Mouse (Mus musculus): ENCODE results near the gene Olfr194. TPM values are rescaled to one million over a fixed set of nuclear protein-coding genes. Genes with fewer than 3 reads are reported as not detected.
"Not testable (repeated sequence)": the region's sequence is repeated elsewhere in the genome, so short reads cannot be mapped to it uniquely, and the experiment has no call there.

Gene Olfr194
- polyA plus RNA-seq, 1 experiment from 2014 or later = not detected

GRCm38 (mm10) chr16:59089722-59090121, 31.1 kb downstream of the Olfr194 start, which contains the start of gene Olfr191:
Olfr191 (minus strand) TSS chr16:59089822.
- H3K27ac ChIP-seq (ENCODE audit: low read depth, low read length); DNase-seq (ENCODE audit: low spot score); H3K9ac ChIP-seq (ENCODE audit: low read length); H3K4me2 ChIP-seq (ENCODE audit: low read depth); H3K9me3 ChIP-seq (ENCODE audit: control insufficient read depth, low read length); H3K4me1 ChIP-seq (ENCODE audit: control insufficient read depth, insufficient read depth, low read length); H3K36me3 ChIP-seq (ENCODE audit: control insufficient read depth, insufficient read depth, low read length); ATAC-seq (ENCODE audit: insufficient read depth, low FRiP score, low TSS enrichment); H3K4me3 ChIP-seq (ENCODE audit: low read depth, low read length); H3K27me3 ChIP-seq (ENCODE audit: control insufficient read depth, insufficient read depth, low read length): not testable (repeated sequence)
- WGBS = 50% methylated on average over 1 of the region's 1 CpGs

GRCm38 (mm10) chr16:59081113-59081512, 39.8 kb downstream of the Olfr194 start:
- H3K36me3 ChIP-seq (ENCODE audit: control insufficient read depth, insufficient read depth, low read length); H3K27me3 ChIP-seq (ENCODE audit: control insufficient read depth, insufficient read depth, low read length); H3K9ac ChIP-seq (ENCODE audit: low read length); ATAC-seq (ENCODE audit: insufficient read depth, low FRiP score, low TSS enrichment); H3K4me3 ChIP-seq (ENCODE audit: low read depth, low read length); DNase-seq (ENCODE audit: low spot score); H3K27ac ChIP-seq (ENCODE audit: low read depth, low read length); H3K9me3 ChIP-seq (ENCODE audit: control insufficient read depth, low read length); H3K4me2 ChIP-seq (ENCODE audit: low read depth); H3K4me1 ChIP-seq (ENCODE audit: control insufficient read depth, insufficient read depth, low read length): not testable (repeated sequence)
- WGBS = 81% methylated on average over 2 of the region's 2 CpGs

GRCm38 (mm10) chr16:59077905-59078304, 43.0 kb downstream of the Olfr194 start, which contains the start of gene Olfr190:
Olfr190 (minus strand) TSS chr16:59078005.
- 88% methylated on average over 5 of the region's 5 CpGs for WGBS
- H3K9me3 ChIP-seq (ENCODE audit: control insufficient read depth, low read length) = no peaks in the 10 kb centered on the region
- no peak within 1 kb of the TSS for H3K27ac ChIP-seq (ENCODE audit: low read depth, low read length)
- no peak within 1 kb of the TSS for H3K9ac ChIP-seq (ENCODE audit: low read length)
- no peaks in the 10 kb centered on the region for H3K4me1 ChIP-seq (ENCODE audit: control insufficient read depth, insufficient read depth, low read length)
- no peaks in the 10 kb centered on the region for H3K27me3 ChIP-seq (ENCODE audit: control insufficient read depth, insufficient read depth, low read length)
- H3K4me2 ChIP-seq (ENCODE audit: low read depth) = no peak within 1 kb of the TSS
- H3K36me3 ChIP-seq (ENCODE audit: control insufficient read depth, insufficient read depth, low read length) = no peaks in the 10 kb centered on the region
- DNase-seq (ENCODE audit: low spot score) = no peak
- no peak within 1 kb of the TSS for H3K4me3 ChIP-seq (ENCODE audit: low read depth, low read length)
- no peak for ATAC-seq (ENCODE audit: insufficient read depth, low FRiP score, low TSS enrichment)

- no peaks in the 10 kb centered on the region for H3K36me3 ChIP-seq (ENCODE audit: control insufficient read depth, insufficient read depth, low read length)
- no peaks in the 10 kb centered on the region for H3K27me3 ChIP-seq (ENCODE audit: control insufficient read depth, insufficient read depth, low read length)
- no peak overlapping the region for H3K27ac ChIP-seq (ENCODE audit: low read depth, low read length)
- H3K9me3 ChIP-seq (ENCODE audit: control insufficient read depth, low read length) = no peaks in the 10 kb centered on the region
- ATAC-seq (ENCODE audit: insufficient read depth, low FRiP score, low TSS enrichment) = no peak
- no peak overlapping the region for H3K9ac ChIP-seq (ENCODE audit: low read length)
- H3K4me1 ChIP-seq (ENCODE audit: control insufficient read depth, insufficient read depth, low read length) = no peaks in the 10 kb centered on the region
- 86% methylated on average over 1 of the region's 1 CpGs for WGBS
- DNase-seq (ENCODE audit: low spot score) = no peak
- H3K4me2 ChIP-seq (ENCODE audit: low read depth) = no peak overlapping the region
- H3K4me3 ChIP-seq (ENCODE audit: low read depth, low read length) = no peak overlapping the region
Observed at GRCm38 (mm10) chr16:59073520-59073919, 47.3 kb downstream of the Olfr194 start.

- DNase-seq (ENCODE audit: low spot score) (no peak), ATAC-seq (ENCODE audit: insufficient read depth, low FRiP score, low TSS enrichment) (no peak)
- Histone ChIP-seq H3K4me2 (ENCODE audit: low read depth) (no peak overlapping the region), H3K4me3 (ENCODE audit: low read depth, low read length) (no peak overlapping the region), H3K9ac (ENCODE audit: low read length) (no peak overlapping the region), H3K9me3 (ENCODE audit: control insufficient read depth, low read length) (no peaks in the 10 kb centered on the region), H3K4me1 (ENCODE audit: control insufficient read depth, insufficient read depth, low read length) (no peaks in the 10 kb centered on the region), H3K36me3 (ENCODE audit: control insufficient read depth, insufficient read depth, low read length) (no peaks in the 10 kb centered on the region), H3K27me3 (ENCODE audit: control insufficient read depth, insufficient read depth, low read length) (no peaks in the 10 kb centered on the region), H3K27ac (ENCODE audit: low read depth, low read length) (no peak overlapping the region)
Observed at GRCm38 (mm10) chr16:59071755-59072154, 49.1 kb downstream of the Olfr194 start.

Other genes with a start within 250 kb of the Olfr194 start
- not detected in 2 replicates for gene Olfr177, start 246.3 kb downstream of the Olfr194 start, polyA plus RNA-seq (2014; fragmentation: Nextera tagmentation; extraction: Ambion mirVana)
- gene Olfr178, start 229.0 kb downstream of the Olfr194 start, polyA plus RNA-seq (2014; fragmentation: Nextera tagmentation; extraction: Ambion mirVana) = not detected in 2 replicates
- not detected in 2 replicates for gene Olfr181, start 192.3 kb downstream of the Olfr194 start, polyA plus RNA-seq (2014; fragmentation: Nextera tagmentation; extraction: Ambion mirVana)
- gene Olfr180, start 191.7 kb downstream of the Olfr194 start, polyA plus RNA-seq (2014; fragmentation: Nextera tagmentation; extraction: Ambion mirVana) = not detected in 2 replicates
- gene Olfr183, start 125.7 kb downstream of the Olfr194 start, polyA plus RNA-seq (2014; fragmentation: Nextera tagmentation; extraction: Ambion mirVana) = not detected in 2 replicates
- gene Olfr186, start 90.8 kb downstream of the Olfr194 start, polyA plus RNA-seq (2014; fragmentation: Nextera tagmentation; extraction: Ambion mirVana) = not detected in 2 replicates
- gene Olfr187, start 81.3 kb downstream of the Olfr194 start, polyA plus RNA-seq (2014; fragmentation: Nextera tagmentation; extraction: Ambion mirVana) = not detected in 2 replicates
- not detected in 2 replicates for gene Olfr190, start 43.1 kb downstream of the Olfr194 start, polyA plus RNA-seq (2014; fragmentation: Nextera tagmentation; extraction: Ambion mirVana)
- not detected in 2 replicates for gene Olfr191, start 31.2 kb downstream of the Olfr194 start, polyA plus RNA-seq (2014; fragmentation: Nextera tagmentation; extraction: Ambion mirVana)
- gene Olfr193, start 9.2 kb downstream of the Olfr194 start, polyA plus RNA-seq (2014; fragmentation: Nextera tagmentation; extraction: Ambion mirVana) = not detected in 2 replicates
- gene Olfr195, start 26.0 kb upstream of the Olfr194 start, polyA plus RNA-seq (2014; fragmentation: Nextera tagmentation; extraction: Ambion mirVana) = not detected in 2 replicates
- not detected in 2 replicates for gene Olfr196, start 49.4 kb upstream of the Olfr194 start, polyA plus RNA-seq (2014; fragmentation: Nextera tagmentation; extraction: Ambion mirVana)
- not detected in 2 replicates for gene Olfr198, start 82.5 kb upstream of the Olfr194 start, polyA plus RNA-seq (2014; fragmentation: Nextera tagmentation; extraction: Ambion mirVana)
- not detected in 2 replicates for gene Olfr199, start 98.7 kb upstream of the Olfr194 start, polyA plus RNA-seq (2014; fragmentation: Nextera tagmentation; extraction: Ambion mirVana)
- gene Olfr201, start 151.6 kb upstream of the Olfr194 start, polyA plus RNA-seq (2014; fragmentation: Nextera tagmentation; extraction: Ambion mirVana) = not detected in 2 replicates
- gene Olfr202, start 165.7 kb upstream of the Olfr194 start, polyA plus RNA-seq (2014; fragmentation: Nextera tagmentation; extraction: Ambion mirVana) = not detected in 2 replicates
- not detected in 2 replicates for gene Olfr203, start 177.8 kb upstream of the Olfr194 start, polyA plus RNA-seq (2014; fragmentation: Nextera tagmentation; extraction: Ambion mirVana)
- gene Olfr204, start 197.2 kb upstream of the Olfr194 start, polyA plus RNA-seq (2014; fragmentation: Nextera tagmentation; extraction: Ambion mirVana) = not detected in 2 replicates
- gene Olfr205, start 210.1 kb upstream of the Olfr194 start, polyA plus RNA-seq (2014; fragmentation: Nextera tagmentation; extraction: Ambion mirVana) = not detected in 2 replicates
- not detected in 2 replicates for gene Olfr206, start 228.2 kb upstream of the Olfr194 start, polyA plus RNA-seq (2014; fragmentation: Nextera tagmentation; extraction: Ambion mirVana)
- not detected in 2 replicates for gene Olfr209, start 242.9 kb upstream of the Olfr194 start, polyA plus RNA-seq (2014; fragmentation: Nextera tagmentation; extraction: Ambion mirVana)